Mouse (Mus musculus): ENCODE results near the gene Pnkd. TPM values are rescaled to one million over a fixed set of nuclear protein-coding genes. Genes with fewer than 3 reads are reported as not detected.
"Not testable (repeated sequence)": the region's sequence is repeated elsewhere in the genome, so short reads cannot be mapped to it uniquely, and the experiment has no call there.

Gene Pnkd
- polyA plus RNA-seq, 1 experiment from 2014 or later, result 139 TPM

- WGBS, result 9% methylated on average over 12 of the region's 12 CpGs
- peaks cover 43% of the 10 kb centered on the region for H3K4me1 ChIP-seq
- not testable (repeated sequence) for ATAC-seq (replicated peaks; ENCODE audit: low FRiP score); H3K27me3 ChIP-seq; H3K9ac ChIP-seq; H3K9me3 ChIP-seq (replicated peaks)
- peaks cover 24% of the 10 kb centered on the region for H3K36me3 ChIP-seq
- peak overlapping the region; percentile 97 for H3K27ac ChIP-seq
- H3K4me2 ChIP-seq, result peak overlapping the region; percentile 90
- peak overlapping the region; percentile 48 for H3K4me3 ChIP-seq (replicated peaks)
Measured at GRCm38 (mm10) chr1:74396456-74397222, 111.9 kb downstream of the Pnkd start.

- Histone ChIP-seq H3K27ac (peak overlapping the region; percentile 97), H3K36me3 (peaks cover 24% of the 10 kb centered on the region), H3K9me3 (replicated peaks) (no peaks in the 10 kb centered on the region), H3K4me1 (peaks cover 43% of the 10 kb centered on the region), H3K27me3 (no peaks in the 10 kb centered on the region), H3K4me3 (replicated peaks) (peak overlapping the region; percentile 48), H3K4me2 (peak overlapping the region; percentile 90), H3K9ac (peak overlapping the region; percentile 55)
- under 1% methylated on average over 41 of the region's 41 CpGs for WGBS
- ATAC-seq (replicated peaks; ENCODE audit: low FRiP score), result peak; percentile 95
Measured at GRCm38 (mm10) chr1:74397268-74397918, 112.7 kb downstream of the Pnkd start.

GRCm38 (mm10) chr1:74397919-74398451 lies 113.3 kb downstream of the Pnkd start:
- Histone ChIP-seq H3K36me3 (peaks cover 24% of the 10 kb centered on the region), H3K4me3 (replicated peaks) (peak overlapping the region; percentile 48), H3K4me2 (peak overlapping the region; percentile 90), H3K4me1 (peaks cover 38% of the 10 kb centered on the region), H3K27me3 (no peaks in the 10 kb centered on the region), H3K9ac (peak overlapping the region; percentile 55), H3K27ac (peak overlapping the region; percentile 97), H3K9me3 (replicated peaks) (no peaks in the 10 kb centered on the region)
- WGBS, result 3% methylated on average over 11 of the region's 11 CpGs
- ATAC-seq (replicated peaks; ENCODE audit: low FRiP score), result peak; percentile 57

- H3K4me3 ChIP-seq (replicated peaks), result no peak overlapping the region
- H3K4me2 ChIP-seq, result no peak overlapping the region
- ATAC-seq (replicated peaks; ENCODE audit: low FRiP score), result no peak
- no peaks in the 10 kb centered on the region for H3K36me3 ChIP-seq
- H3K27ac ChIP-seq, result no peak overlapping the region
- H3K27me3 ChIP-seq, result no peaks in the 10 kb centered on the region
- 76% methylated on average over 3 of the region's 3 CpGs for WGBS
- peaks cover 18% of the 10 kb centered on the region for H3K4me1 ChIP-seq
- no peak overlapping the region for H3K9ac ChIP-seq
- H3K9me3 ChIP-seq (replicated peaks), result no peaks in the 10 kb centered on the region
Measured at GRCm38 (mm10) chr1:74400531-74400930, 115.8 kb downstream of the Pnkd start.

GRCm38 (mm10) chr1:74401015-74401702 lies 116.4 kb downstream of the Pnkd start:
- Histone ChIP-seq H3K9ac (no peak overlapping the region), H3K4me2 (no peak overlapping the region), H3K4me3 (replicated peaks) (no peak overlapping the region), H3K4me1 (peaks cover 18% of the 10 kb centered on the region), H3K9me3 (replicated peaks) (no peaks in the 10 kb centered on the region), H3K27ac (no peak overlapping the region), H3K36me3 (no peaks in the 10 kb centered on the region), H3K27me3 (no peaks in the 10 kb centered on the region)
- ATAC-seq (replicated peaks; ENCODE audit: low FRiP score), result no peak
- 59% methylated on average over 16 of the region's 16 CpGs for WGBS

MicroRNAs encoded within 50 kb of the gene (microRNA counts, 519-probe panel; counts per million panel counts)
- microRNA mmu-miR-26b, result 2,943 counts per million, percentile 76 among the panel's probes with 10 or more counts

Small RNA genes within 50 kb of the gene (microRNA-seq; reads per million reads assigned to microRNA genes)
- gene Mir26b, result 29,098 reads per million, percentile 98 among the genes with 10 or more reads in this experiment

Other genes with a start within 250 kb of the Pnkd start
- gene Tns1, start 160.5 kb upstream of the Pnkd start, polyA plus RNA-seq (2015; fragmentation: Nextera tagmentation; extraction: Ambion mirVana), result 62.7 and 70.9 TPM in 2 replicates
- gene Rufy4, start 159.4 kb upstream of the Pnkd start, polyA plus RNA-seq (2015; fragmentation: Nextera tagmentation; extraction: Ambion mirVana), result 0.17 and 0.40 TPM in 2 replicates
- gene Cxcr2, start 130.9 kb upstream of the Pnkd start, polyA plus RNA-seq (2015; fragmentation: Nextera tagmentation; extraction: Ambion mirVana), result 0.12 and 0.16 TPM in 2 replicates
- not detected in 2 replicates for gene Cxcr1, start 90.3 kb upstream of the Pnkd start, polyA plus RNA-seq (2015; fragmentation: Nextera tagmentation; extraction: Ambion mirVana)
- gene Arpc2, start 48.8 kb upstream of the Pnkd start, polyA plus RNA-seq (2015; fragmentation: Nextera tagmentation; extraction: Ambion mirVana), result 446 and 449 TPM in 2 replicates
- 1.7 and 2.1 TPM in 2 replicates for gene Gpbar1, start 6.4 kb upstream of the Pnkd start, polyA plus RNA-seq (2015; fragmentation: Nextera tagmentation; extraction: Ambion mirVana)
- gene Aamp, start 192 bp upstream of the Pnkd start, polyA plus RNA-seq (2015; fragmentation: Nextera tagmentation; extraction: Ambion mirVana), result 267 and 283 TPM in 2 replicates
- 25.6 and 31.2 TPM in 2 replicates for gene Tmbim1, start 20.7 kb downstream of the Pnkd start, polyA plus RNA-seq (2015; fragmentation: Nextera tagmentation; extraction: Ambion mirVana)
- gene Catip, start 77.2 kb downstream of the Pnkd start, polyA plus RNA-seq (2015; fragmentation: Nextera tagmentation; extraction: Ambion mirVana), result 0.67 and 0.82 TPM in 2 replicates
- gene Slc11a1, start 90.3 kb downstream of the Pnkd start, polyA plus RNA-seq (2015; fragmentation: Nextera tagmentation; extraction: Ambion mirVana), result 3.8 and 5.9 TPM in 2 replicates
- gene Ctdsp1, start 106.6 kb downstream of the Pnkd start, polyA plus RNA-seq (2015; fragmentation: Nextera tagmentation; extraction: Ambion mirVana), result 81.1 and 82.0 TPM in 2 replicates
- gene Vil1, start 124.4 kb downstream of the Pnkd start, polyA plus RNA-seq (2015; fragmentation: Nextera tagmentation; extraction: Ambion mirVana), result 11.5 and 12.3 TPM in 2 replicates
- gene Cnot9, start 221.1 kb downstream of the Pnkd start, polyA plus RNA-seq (2015; fragmentation: Nextera tagmentation; extraction: Ambion mirVana), result 71.9 and 72.3 TPM in 2 replicates